Mouse (Mus musculus) bone marrow, adult 2 months (tissue): ENCODE measurements around the gene Shank3.

ENCODE experiments used
- CTCF ChIP-seq: fragments of 200-500 bp; IDR thresholded peaks from 2 replicates; pipeline ENCODE4 v1.5.1; 2011; ENCODE audit warnings: low read length, control low read depth; ENCODE audit not compliant: control insufficient read depth, insufficient read depth
- POLR2A ChIP-seq: fragments of 200-500 bp; IDR thresholded peaks from 2 replicates; pipeline ENCODE4 v1.6.1; 2011; ENCODE audit warnings: low read depth, mild to moderate bottlenecking, control low read depth, low read length, borderline replicate concordance; ENCODE audit not compliant: control insufficient read depth

DNA sequence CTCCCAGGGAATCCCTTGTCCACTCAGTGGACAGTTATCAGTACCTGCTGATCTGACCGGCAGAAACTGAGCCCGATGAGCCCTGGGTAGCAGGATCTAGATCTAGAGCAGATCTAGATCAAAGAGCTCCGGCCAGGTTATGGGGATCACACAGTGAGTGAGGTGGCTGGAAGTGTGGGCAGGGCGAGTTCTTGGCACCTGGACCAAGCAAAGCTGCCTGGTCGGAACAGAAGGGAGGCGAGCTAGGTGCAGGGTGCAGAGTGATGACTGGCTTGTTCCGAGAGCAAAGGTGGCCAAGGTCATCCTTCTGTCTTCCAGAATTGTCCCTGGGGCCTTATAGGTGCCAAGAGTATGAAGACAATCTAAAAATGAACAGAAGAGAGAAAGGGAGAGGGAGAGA is 39.6 kb upstream of the Shank3 start:
- no peak for TF ChIP-seq CTCF
- TF ChIP-seq POLR2A, result no peak
